Mouse (Mus musculus): Measurements from ENCODE around the gene Praf2. TPM values are rescaled to one million over a fixed set of nuclear protein-coding genes. Genes with fewer than 3 reads are reported as not detected.

Gene Praf2
- polyA plus RNA-seq, 1 experiment, result 53.8 TPM

- no peak overlapping the region for H3K27ac ChIP-seq (ENCODE audit: insufficient read depth, low read length)
- no peaks in the 10 kb centered on the region for H3K9me3 ChIP-seq (replicated peaks; ENCODE audit: control insufficient read depth, insufficient read depth, low read length, poor library complexity, severe bottlenecking)
- TF ChIP-seq EP300 (IDR thresholded peaks at IDR 0.05; ENCODE audit: insufficient read depth, low read depth, low read length) (no peak), CTCF (IDR thresholded peaks at IDR 0.05; ENCODE audit: low read depth, low read length) (no peak), POLR2A (IDR thresholded peaks at IDR 0.05; ENCODE audit: insufficient read depth, low read length) (no peak)
- H3K27me3 ChIP-seq (ENCODE audit: control insufficient read depth, insufficient read depth, low read length, poor library complexity, severe bottlenecking), result no peaks in the 10 kb centered on the region
- H3K36me3 ChIP-seq (ENCODE audit: control insufficient read depth, insufficient read depth, low read length, poor library complexity, severe bottlenecking), result peaks cover 65% of the 10 kb centered on the region
- H3K4me1 ChIP-seq (ENCODE audit: control insufficient read depth, insufficient read depth, low read length), result peaks cover 3% of the 10 kb centered on the region
- no peak overlapping the region for H3K4me3 ChIP-seq (ENCODE audit: low read depth, low read length)
- no peak overlapping the region for H3K9ac ChIP-seq (ENCODE audit: low read depth, poor library complexity, severe bottlenecking)
These were observed 41.2 kb downstream of the Praf2 start for GRCm38 (mm10) chrX:7769302-7770017.

GRCm38 (mm10) chrX:7772766-7773165 lies 44.5 kb downstream of the Praf2 start:
- Histone ChIP-seq H3K4me1 (ENCODE audit: control insufficient read depth, insufficient read depth, low read length) (peaks cover 3% of the 10 kb centered on the region), H3K27ac (ENCODE audit: insufficient read depth, low read length) (no peak overlapping the region), H3K9ac (ENCODE audit: low read depth, poor library complexity, severe bottlenecking) (no peak overlapping the region), H3K36me3 (ENCODE audit: control insufficient read depth, insufficient read depth, low read length, poor library complexity, severe bottlenecking) (peaks cover 50% of the 10 kb centered on the region), H3K9me3 (replicated peaks; ENCODE audit: control insufficient read depth, insufficient read depth, low read length, poor library complexity, severe bottlenecking) (no peaks in the 10 kb centered on the region), H3K4me3 (ENCODE audit: low read depth, low read length) (no peak overlapping the region), H3K27me3 (ENCODE audit: control insufficient read depth, insufficient read depth, low read length, poor library complexity, severe bottlenecking) (no peaks in the 10 kb centered on the region)
- no peak for TF ChIP-seq CTCF (IDR thresholded peaks at IDR 0.05; ENCODE audit: low read depth, low read length)
- no peak for TF ChIP-seq POLR2A (IDR thresholded peaks at IDR 0.05; ENCODE audit: insufficient read depth, low read length)
- TF ChIP-seq EP300 (IDR thresholded peaks at IDR 0.05; ENCODE audit: insufficient read depth, low read depth, low read length), result no peak

- H3K27me3 ChIP-seq (ENCODE audit: control insufficient read depth, insufficient read depth, low read length, poor library complexity, severe bottlenecking), result no peaks in the 10 kb centered on the region
- H3K9ac ChIP-seq (ENCODE audit: low read depth, poor library complexity, severe bottlenecking), result no peak overlapping the region
- TF ChIP-seq CTCF (IDR thresholded peaks at IDR 0.05; ENCODE audit: low read depth, low read length) (no peak), EP300 (IDR thresholded peaks at IDR 0.05; ENCODE audit: insufficient read depth, low read depth, low read length) (no peak), POLR2A (IDR thresholded peaks at IDR 0.05; ENCODE audit: insufficient read depth, low read length) (no peak)
- H3K27ac ChIP-seq (ENCODE audit: insufficient read depth, low read length), result peak overlapping the region; percentile 41
- H3K4me1 ChIP-seq (ENCODE audit: control insufficient read depth, insufficient read depth, low read length), result peaks cover 3% of the 10 kb centered on the region
- H3K36me3 ChIP-seq (ENCODE audit: control insufficient read depth, insufficient read depth, low read length, poor library complexity, severe bottlenecking), result peaks cover 25% of the 10 kb centered on the region
- H3K9me3 ChIP-seq (replicated peaks; ENCODE audit: control insufficient read depth, insufficient read depth, low read length, poor library complexity, severe bottlenecking), result no peaks in the 10 kb centered on the region
- H3K4me3 ChIP-seq (ENCODE audit: low read depth, low read length), result no peak overlapping the region
These were observed 47.4 kb downstream of the Praf2 start for GRCm38 (mm10) chrX:7775501-7776205.

GRCm38 (mm10) chrX:7776329-7777082 lies 48.3 kb downstream of the Praf2 start:
- Histone ChIP-seq H3K27ac (ENCODE audit: insufficient read depth, low read length) (peak overlapping the region; percentile 41), H3K9ac (ENCODE audit: low read depth, poor library complexity, severe bottlenecking) (no peak overlapping the region), H3K27me3 (ENCODE audit: control insufficient read depth, insufficient read depth, low read length, poor library complexity, severe bottlenecking) (no peaks in the 10 kb centered on the region), H3K4me1 (ENCODE audit: control insufficient read depth, insufficient read depth, low read length) (peaks cover 3% of the 10 kb centered on the region), H3K9me3 (replicated peaks; ENCODE audit: control insufficient read depth, insufficient read depth, low read length, poor library complexity, severe bottlenecking) (no peaks in the 10 kb centered on the region), H3K36me3 (ENCODE audit: control insufficient read depth, insufficient read depth, low read length, poor library complexity, severe bottlenecking) (peaks cover 20% of the 10 kb centered on the region), H3K4me3 (ENCODE audit: low read depth, low read length) (no peak overlapping the region)
- TF ChIP-seq EP300 (IDR thresholded peaks at IDR 0.05; ENCODE audit: insufficient read depth, low read depth, low read length) (no peak), POLR2A (IDR thresholded peaks at IDR 0.05; ENCODE audit: insufficient read depth, low read length) (no peak), CTCF (IDR thresholded peaks at IDR 0.05; ENCODE audit: low read depth, low read length) (no peak)

- Histone ChIP-seq H3K36me3 (ENCODE audit: control insufficient read depth, insufficient read depth, low read length, poor library complexity, severe bottlenecking) (peaks cover 5% of the 10 kb centered on the region), H3K27me3 (ENCODE audit: control insufficient read depth, insufficient read depth, low read length, poor library complexity, severe bottlenecking) (no peaks in the 10 kb centered on the region), H3K4me3 (ENCODE audit: low read depth, low read length) (no peak overlapping the region), H3K9ac (ENCODE audit: low read depth, poor library complexity, severe bottlenecking) (no peak overlapping the region), H3K27ac (ENCODE audit: insufficient read depth, low read length) (no peak overlapping the region), H3K4me1 (ENCODE audit: control insufficient read depth, insufficient read depth, low read length) (peaks cover 3% of the 10 kb centered on the region), H3K9me3 (replicated peaks; ENCODE audit: control insufficient read depth, insufficient read depth, low read length, poor library complexity, severe bottlenecking) (no peaks in the 10 kb centered on the region)
- no peak for TF ChIP-seq POLR2A (IDR thresholded peaks at IDR 0.05; ENCODE audit: insufficient read depth, low read length)
- TF ChIP-seq CTCF (IDR thresholded peaks at IDR 0.05; ENCODE audit: low read depth, low read length), result no peak
These were observed 50.4 kb downstream of the Praf2 start for GRCm38 (mm10) chrX:7778450-7779244.
